Mouse (Mus musculus) heart, postnatal 0 days (tissue): ENCODE data around the gene Ddx52. TPM values are rescaled to one million over a fixed set of nuclear protein-coding genes. Genes with fewer than 3 reads are reported as not detected.

Experiments
- ATAC-seq: fragments of 200-750 bp; cut with Nextera tagmentation; 2 replicates; pipeline ENCODE4 v1.8.0; 2017; ENCODE audit warnings: low read depth, moderate number of reproducible peaks, moderate library complexity; ENCODE audit not compliant: insufficient read depth
- DNase-seq: peaks from one replicate; pipeline ENCODE4 v3.0.0-alpha.2; 2016; ENCODE audit warnings: low spot score
- H3K27ac ChIP-seq: fragments of 300-500 bp; sonication (generic); 2 replicates; pipeline ENCODE4 v1.5.1; 2014; ENCODE audit warnings: low read depth, mild to moderate bottlenecking
- H3K27me3 ChIP-seq: fragments of 300-500 bp; sonication (generic); 2 replicates; pipeline ENCODE4 v1.6.1; 2014; ENCODE audit warnings: low read length, mixed read lengths; ENCODE audit not compliant: control insufficient read depth, insufficient read depth
- H3K36me3 ChIP-seq: fragments of 300-500 bp; sonication (generic); replicated peaks from 2 replicates; pipeline ENCODE4 v1.6.1; 2014; ENCODE audit warnings: low read length, mixed read lengths; ENCODE audit not compliant: control insufficient read depth, insufficient read depth
- H3K4me1 ChIP-seq: fragments of 300-500 bp; sonication (generic); 2 replicates; pipeline ENCODE4 v1.6.1; 2014; ENCODE audit warnings: antibody characterized with exemption; ENCODE audit not compliant: control insufficient read depth, insufficient read depth
- H3K4me2 ChIP-seq: fragments of 300-500 bp; sonication (generic); 2 replicates; pipeline ENCODE4 v1.6.1; 2014; ENCODE audit warnings: low read depth, mild to moderate bottlenecking, low read length, moderate library complexity
- H3K4me3 ChIP-seq: fragments of 300-500 bp; sonication (generic); 2 replicates; pipeline ENCODE4 v1.5.1; 2014; ENCODE audit warnings: low read depth, low read length
- H3K9ac ChIP-seq: fragments of 300-500 bp; sonication (generic); replicated peaks from 2 replicates; pipeline ENCODE4 v1.6.1; 2014; ENCODE audit warnings: low read depth, low read length, mixed read lengths
- H3K9me3 ChIP-seq: fragments of 300-500 bp; sonication (generic); replicated peaks from 2 replicates; pipeline ENCODE4 v1.6.1; 2016; ENCODE audit warnings: low read length; ENCODE audit not compliant: control insufficient read depth
- CTCF ChIP-seq: IDR thresholded peaks from 2 replicates; pipeline ENCODE4 v1.5.1; 2016; ENCODE audit warnings: antibody characterized with exemption, control low read depth, low read depth
- EP300 ChIP-seq: IDR thresholded peaks from 2 replicates; pipeline ENCODE4 v1.6.1; 2016; ENCODE audit warnings: antibody characterized with exemption, low read depth
- WGBS: fragments of 180-500 bp; shearing (Covaris S2); extraction: QIAGEN DNeasy Blood & Tissue Kit; methylation state at CpG from one replicate; pipeline ENCODE4 v1.1.7; 2014; 5-methylcytosine and 5-hydroxymethylcytosine counted together
- polyA plus RNA-seq: library from polyadenylated mRNA; unstranded; fragments of >200 nt; fragmentation: Nextera tagmentation; extraction: Ambion mirVana; gene quantifications from 2 replicates; pipeline ENCODE4 v1.2.1, GENCODE M21; 2015
- total RNA-seq: library from RNA; depleted of rRNA; stranded (reverse); fragments of >200 nt; gene quantifications from 2 replicates; pipeline ENCODE4 v1.2.3, GENCODE M21; 2014; ENCODE audit warnings: low replicate concordance

The Ddx52 gene
- total and polyA plus RNA-seq, 2 experiments from 2014 or later: 9.4 to 13.9 TPM

DNA sequence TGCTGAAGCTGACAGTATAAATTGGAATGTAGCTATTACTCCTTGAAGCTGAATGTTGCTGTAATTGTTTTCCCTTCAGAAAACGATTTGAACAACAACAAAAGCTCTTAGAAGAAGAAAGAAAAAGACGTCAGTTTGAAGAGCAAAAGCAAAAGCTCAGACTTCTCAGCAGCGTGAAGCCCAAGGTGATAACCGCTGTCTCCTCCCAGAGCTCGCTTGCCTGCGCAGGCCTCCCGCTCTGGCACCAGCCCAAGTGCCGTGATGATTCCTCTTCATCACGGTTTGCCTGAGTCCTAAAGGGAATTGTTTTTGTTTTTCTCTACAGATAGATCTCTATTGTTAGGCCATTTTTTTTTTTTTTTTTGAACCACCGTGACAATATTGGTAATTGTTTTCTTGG is 39.5 kb downstream of the Ddx52 start:
- Histone ChIP-seq H3K9ac (no peak overlapping the region), H3K4me2 (no peak overlapping the region), H3K4me1 (no peaks in the 10 kb centered on the region), H3K36me3 (peaks cover 69% of the 10 kb centered on the region), H3K27me3 (no peaks in the 10 kb centered on the region), H3K27ac (no peak overlapping the region), H3K4me3 (no peak overlapping the region), H3K9me3 (no peaks in the 10 kb centered on the region)
- TF ChIP-seq EP300: no peak
- TF ChIP-seq CTCF: no peak
- ATAC-seq (no peak), DNase-seq (no peak)
- WGBS: 59% methylated on average over 10 of the region's 10 CpGs

DNA sequence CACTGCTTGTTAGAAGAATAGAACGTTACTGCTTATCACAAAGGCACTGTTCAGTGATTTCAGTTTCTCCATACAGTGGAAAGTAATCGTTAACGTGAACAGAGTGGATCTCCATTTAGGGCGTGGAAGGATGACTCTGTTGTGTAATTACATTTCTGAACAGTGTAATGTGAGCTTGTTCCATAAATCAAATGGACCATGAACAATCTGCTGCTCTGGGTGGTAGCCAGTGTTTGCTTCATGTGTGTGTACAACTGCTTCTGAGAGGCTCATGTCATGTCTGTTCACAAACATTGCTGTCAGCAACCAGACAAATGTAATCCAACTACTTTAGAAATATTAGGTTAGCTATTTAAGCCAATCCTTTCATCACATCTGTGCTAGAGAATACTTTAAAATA is 49.8 kb downstream of the Ddx52 start:
- H3K9ac ChIP-seq: no peak overlapping the region
- ATAC-seq (no peak), DNase-seq (no peak)
- peaks cover 75% of the 10 kb centered on the region for H3K36me3 ChIP-seq
- no peaks in the 10 kb centered on the region for H3K27me3 ChIP-seq
- no peak for TF ChIP-seq CTCF
- no peak for TF ChIP-seq EP300
- H3K27ac ChIP-seq: no peak overlapping the region
- no peak overlapping the region for H3K4me2 ChIP-seq
- H3K9me3 ChIP-seq: no peaks in the 10 kb centered on the region
- H3K4me1 ChIP-seq: no peaks in the 10 kb centered on the region
- no peak overlapping the region for H3K4me3 ChIP-seq
- WGBS: 75% methylated on average over 4 of the region's 4 CpGs

DNA sequence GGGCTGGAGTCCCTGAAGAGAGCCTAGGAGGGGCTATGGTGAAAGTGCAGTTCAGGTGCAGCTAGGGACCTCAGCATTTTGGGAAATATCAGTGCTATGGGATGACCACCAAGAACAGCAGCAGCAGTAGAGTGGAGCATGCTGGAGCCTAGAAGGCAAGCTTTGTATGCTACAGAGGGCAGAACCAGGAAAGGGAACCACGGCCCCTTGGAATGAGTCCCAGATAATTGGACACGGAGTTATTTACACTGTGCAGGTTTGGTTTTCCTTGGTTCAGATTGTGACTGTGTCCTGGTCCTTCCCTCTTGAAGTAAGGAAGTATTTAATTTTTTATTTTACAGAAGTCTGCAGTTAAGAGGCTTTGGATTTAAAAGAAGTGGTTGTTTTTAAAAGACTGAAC is 51.6 kb downstream of the Ddx52 start:
- WGBS: 41% methylated on average over 2 of the region's 2 CpGs
- no peak overlapping the region for H3K9ac ChIP-seq
- no peak overlapping the region for H3K4me3 ChIP-seq
- ATAC-seq: no peak
- no peak overlapping the region for H3K4me2 ChIP-seq
- H3K4me1 ChIP-seq: no peaks in the 10 kb centered on the region
- no peak for TF ChIP-seq CTCF
- no peak for TF ChIP-seq EP300
- DNase-seq: no peak
- peaks cover 79% of the 10 kb centered on the region for H3K36me3 ChIP-seq
- no peaks in the 10 kb centered on the region for H3K27me3 ChIP-seq
- no peak overlapping the region for H3K27ac ChIP-seq
- H3K9me3 ChIP-seq: no peaks in the 10 kb centered on the region

DNA sequence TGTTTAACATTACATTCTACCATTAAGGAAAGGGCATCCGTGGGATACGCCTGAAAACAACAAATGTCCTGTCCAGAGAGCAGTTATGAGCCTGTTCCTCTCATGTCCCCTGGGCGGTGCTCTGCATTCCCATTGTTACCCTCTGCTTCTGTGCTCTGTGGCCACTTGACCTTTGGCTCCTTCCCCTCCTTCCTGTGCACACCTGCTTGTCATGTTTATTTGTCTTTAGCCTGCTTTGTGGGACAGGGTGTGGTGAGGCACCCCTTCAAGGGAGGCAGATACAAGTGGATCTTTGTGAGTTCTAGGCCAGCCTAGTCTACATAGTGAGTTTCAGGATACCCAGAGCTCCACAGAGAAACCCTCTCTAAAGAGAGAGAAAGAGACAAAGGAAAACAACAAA is 52.6 kb downstream of the Ddx52 start:
- H3K9ac ChIP-seq: no peak overlapping the region
- peaks cover 82% of the 10 kb centered on the region for H3K36me3 ChIP-seq
- H3K9me3 ChIP-seq: no peaks in the 10 kb centered on the region
- H3K27ac ChIP-seq: no peak overlapping the region
- H3K4me1 ChIP-seq: no peaks in the 10 kb centered on the region
- DNase-seq (no peak), ATAC-seq (no peak)
- 73% methylated on average over 3 of the region's 3 CpGs for WGBS
- no peak overlapping the region for H3K4me2 ChIP-seq
- no peak overlapping the region for H3K4me3 ChIP-seq
- H3K27me3 ChIP-seq: no peaks in the 10 kb centered on the region
- TF ChIP-seq CTCF: no peak
- TF ChIP-seq EP300: no peak

DNA sequence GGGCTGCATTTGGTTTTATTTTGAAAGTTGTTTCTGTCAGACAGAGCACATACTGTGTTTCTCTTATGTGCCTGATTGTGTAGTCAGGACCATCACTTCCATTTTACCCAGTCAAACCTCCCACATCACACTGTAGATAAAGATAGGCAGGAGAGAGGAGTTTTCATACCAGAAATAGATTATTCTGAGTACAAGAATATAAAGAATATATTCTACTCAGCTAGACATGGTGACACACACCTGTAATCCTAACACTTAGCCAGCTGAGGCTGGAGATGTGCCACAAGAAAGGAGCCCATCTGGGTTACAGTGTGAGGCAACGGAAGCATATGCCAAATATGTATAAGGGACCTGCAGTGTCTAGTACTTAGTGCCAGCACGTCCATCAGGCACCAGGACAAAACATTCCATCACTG is 53.7 kb downstream of the Ddx52 start:
- Histone ChIP-seq H3K4me3 (no peak overlapping the region), H3K9me3 (no peaks in the 10 kb centered on the region), H3K9ac (no peak overlapping the region), H3K4me1 (no peaks in the 10 kb centered on the region), H3K27me3 (no peaks in the 10 kb centered on the region), H3K36me3 (peaks cover 73% of the 10 kb centered on the region), H3K4me2 (no peak overlapping the region), H3K27ac (no peak overlapping the region)
- WGBS: 65% methylated on average over 2 of the region's 2 CpGs
- ATAC-seq (no peak), DNase-seq (no peak)
- no peak for TF ChIP-seq CTCF
- no peak for TF ChIP-seq EP300

DNA sequence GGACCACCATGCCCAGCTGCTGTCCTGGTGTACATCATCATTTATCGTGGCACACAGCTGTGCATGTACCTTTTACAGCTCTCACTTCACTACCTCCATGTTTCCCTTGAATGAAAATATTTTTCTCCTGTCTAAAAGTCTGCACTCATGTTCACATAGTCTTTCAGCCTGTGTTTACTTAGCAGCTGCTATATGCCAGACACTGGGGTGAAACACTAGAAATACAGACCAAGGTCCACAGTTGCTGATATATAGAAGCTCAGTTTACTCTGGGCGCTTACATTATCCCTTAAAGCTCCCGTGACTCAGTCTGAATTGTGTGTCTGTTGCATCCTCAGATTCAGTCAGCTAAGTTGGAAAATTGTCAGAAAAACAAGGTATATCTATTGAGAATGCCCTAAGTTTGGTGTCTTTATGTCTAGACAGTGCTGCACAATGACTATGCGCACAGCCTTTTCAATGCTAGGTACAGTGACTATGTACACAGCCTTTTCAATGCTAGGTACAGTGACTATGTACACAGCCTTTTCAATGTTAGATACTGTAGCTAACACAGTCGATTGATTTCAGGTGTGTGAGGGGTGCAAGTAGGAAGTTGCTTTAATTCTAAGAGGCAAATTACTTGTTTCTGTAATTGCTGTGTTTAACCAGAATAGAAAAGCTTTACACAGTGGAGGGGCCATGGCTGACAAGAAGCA is 55.5 kb downstream of the Ddx52 start:
- no peak for TF ChIP-seq EP300
- no peak for TF ChIP-seq CTCF
- WGBS: 87% methylated on average over 5 of the region's 5 CpGs
- Histone ChIP-seq H3K9me3 (no peaks in the 10 kb centered on the region), H3K36me3 (peaks cover 73% of the 10 kb centered on the region), H3K27me3 (no peaks in the 10 kb centered on the region), H3K27ac (no peak overlapping the region), H3K4me3 (no peak overlapping the region), H3K4me1 (no peaks in the 10 kb centered on the region), H3K4me2 (no peak overlapping the region), H3K9ac (no peak overlapping the region)
- ATAC-seq: no peak
- no peak for DNase-seq
